Mouse (Mus musculus) hindbrain, embryonic 13.5 days (tissue): ENCODE results near the gene Bst1. TPM values are rescaled to one million over a fixed set of nuclear protein-coding genes. Genes with fewer than 3 reads are reported as not detected.

Experiments
- ATAC-seq: fragments of 200-750 bp; cut with Nextera tagmentation; 2 replicates; pipeline ENCODE4 v1.8.0; 2017; ENCODE audit warnings: moderate TSS enrichment; ENCODE audit not compliant: low FRiP score
- H3K27ac ChIP-seq: fragments of 300-500 bp; sonication (generic); 2 replicates; pipeline ENCODE4 v1.5.1; 2015; ENCODE audit warnings: inconsistent platforms, mild to moderate bottlenecking, moderate library complexity
- H3K27me3 ChIP-seq: fragments of 300-500 bp; sonication (generic); 2 replicates; pipeline ENCODE4 v1.6.1; 2015; ENCODE audit warnings: mild to moderate bottlenecking, inconsistent platforms
- H3K36me3 ChIP-seq: fragments of 300-500 bp; sonication (generic); 2 replicates; pipeline ENCODE4 v1.6.1; 2015; ENCODE audit warnings: mild to moderate bottlenecking, inconsistent platforms
- H3K4me1 ChIP-seq: fragments of 300-500 bp; sonication (generic); replicated peaks from 2 replicates; pipeline ENCODE4 v1.6.1; 2015; ENCODE audit warnings: inconsistent platforms
- H3K4me2 ChIP-seq: fragments of 300-500 bp; sonication (generic); 2 replicates; pipeline ENCODE4 v1.6.1; 2015; ENCODE audit warnings: inconsistent platforms, mild to moderate bottlenecking, moderate library complexity
- H3K4me3 ChIP-seq: fragments of 300-500 bp; sonication (generic); 2 replicates; pipeline ENCODE4 v1.5.1; 2015; ENCODE audit warnings: mild to moderate bottlenecking, inconsistent platforms
- H3K9ac ChIP-seq: fragments of 300-500 bp; sonication (generic); 2 replicates; pipeline ENCODE4 v1.6.1; 2015; ENCODE audit warnings: mild to moderate bottlenecking, inconsistent platforms
- H3K9me3 ChIP-seq: fragments of 300-500 bp; sonication (generic); 2 replicates; pipeline ENCODE4 v1.6.1; 2016; ENCODE audit warnings: inconsistent platforms
- WGBS: fragments of 180-500 bp; shearing (Covaris S2); methylation state at CpG from one replicate; pipeline ENCODE4 v1.1.7; 2015; 5-methylcytosine and 5-hydroxymethylcytosine counted together
- polyA plus RNA-seq: library from polyadenylated mRNA; unstranded; fragments of >200 nt; fragmentation: Nextera tagmentation; extraction: Ambion mirVana; gene quantifications from 2 replicates; pipeline ENCODE4 v1.2.1, GENCODE M21; 2015

Gene Bst1
- polyA plus RNA-seq, 1 experiment from 2014 or later, result not detected

GRCm38 (mm10) chr5:43820785-43821184 is 2.1 kb downstream of the Bst1 start:
- Histone ChIP-seq H3K4me2 (no peak overlapping the region), H3K4me1 (no peaks in the 10 kb centered on the region), H3K4me3 (no peak overlapping the region), H3K36me3 (no peaks in the 10 kb centered on the region), H3K27ac (no peak overlapping the region), H3K9me3 (no peaks in the 10 kb centered on the region), H3K9ac (no peak overlapping the region), H3K27me3 (peaks cover 5% of the 10 kb centered on the region; the same call in 1 of the 2 replicates)
- 93% methylated on average over 11 of the region's 11 CpGs for WGBS
- no peak for ATAC-seq

DNA sequence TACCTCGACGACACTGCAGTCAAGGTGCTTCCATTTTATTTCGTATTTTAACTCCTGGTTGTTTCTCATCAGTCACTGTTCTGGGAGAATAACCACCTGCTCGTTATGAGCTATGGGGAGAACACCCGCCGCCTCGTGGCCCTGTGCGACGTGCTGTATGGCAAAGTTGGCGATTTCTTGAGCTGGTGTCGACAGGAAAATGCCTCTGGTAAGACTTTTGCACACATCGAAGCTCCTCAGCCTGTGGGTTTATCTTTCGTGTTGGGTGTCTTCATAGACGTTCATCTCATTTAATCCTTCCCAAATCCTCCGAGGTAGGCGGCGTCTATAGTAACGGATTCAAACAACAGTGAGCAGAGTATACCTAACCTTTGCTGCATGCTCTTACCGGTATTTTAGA is 2.9 kb downstream of the Bst1 start, which contains the start of gene Fbxl5:
Fbxl5 (minus strand) TSS at position 101 of the 400 bp plus-strand sequence.
- Histone ChIP-seq H3K36me3 (no peaks in the 10 kb centered on the region), H3K4me1 (no peaks in the 10 kb centered on the region)

GRCm38 (mm10) chr5:43822199-43822598 is 3.5 kb downstream of the Bst1 start:
- Histone ChIP-seq H3K9ac (no peak overlapping the region), H3K36me3 (no peaks in the 10 kb centered on the region), H3K27me3 (peaks cover 5% of the 10 kb centered on the region; the same call in 1 of the 2 replicates), H3K4me1 (no peaks in the 10 kb centered on the region), H3K4me3 (no peak overlapping the region), H3K4me2 (no peak overlapping the region), H3K9me3 (no peaks in the 10 kb centered on the region), H3K27ac (no peak overlapping the region)
- ATAC-seq, result no peak
- 88% methylated on average over 8 of the region's 8 CpGs for WGBS

More for the DNA sequence above, 2.9 kb downstream of the Bst1 start, which contains the start of gene Fbxl5:
- Histone ChIP-seq H3K4me2 (no peak within 1 kb of the TSS), H3K9ac (no peak within 1 kb of the TSS), H3K27me3 (peaks cover 5% of the 10 kb centered on the region; the same call in 1 of the 2 replicates), H3K27ac (no peak within 1 kb of the TSS), H3K4me3 (no peak within 1 kb of the TSS), H3K9me3 (no peaks in the 10 kb centered on the region)
- 88% methylated on average over 19 of the region's 19 CpGs for WGBS
- ATAC-seq, result no peak

- Histone ChIP-seq H3K4me2 (no peak overlapping the region), H3K9me3 (no peaks in the 10 kb centered on the region), H3K4me3 (no peak overlapping the region), H3K27me3 (peaks cover 5% of the 10 kb centered on the region; the same call in 1 of the 2 replicates), H3K4me1 (no peaks in the 10 kb centered on the region), H3K27ac (no peak overlapping the region), H3K36me3 (no peaks in the 10 kb centered on the region), H3K9ac (no peak overlapping the region)
- no peak for ATAC-seq
- WGBS, result 80% methylated on average over 3 of the region's 3 CpGs
Observed at GRCm38 (mm10) chr5:43822824-43823223, 4.1 kb downstream of the Bst1 start.

DNA sequence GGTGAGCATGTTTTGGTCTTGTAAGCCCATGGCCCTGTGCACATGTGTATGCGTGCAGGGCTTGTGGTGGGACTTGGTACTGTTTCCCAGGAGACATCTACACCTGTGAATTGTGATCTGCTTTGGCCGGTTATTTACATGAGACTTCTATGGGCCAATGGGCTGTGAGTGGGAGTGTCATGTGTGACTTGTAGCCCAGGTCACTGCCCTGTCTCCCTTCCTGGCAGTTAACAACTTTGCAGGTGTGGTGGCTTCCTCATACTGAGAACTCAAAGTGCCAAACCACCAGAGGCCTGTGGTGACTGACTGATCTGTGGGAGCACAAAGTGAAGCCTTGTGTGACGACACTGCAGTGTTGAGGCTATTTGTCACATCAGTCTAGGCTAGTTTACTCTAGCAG is 5.9 kb downstream of the Bst1 start:
- Histone ChIP-seq H3K27me3 (no peaks in the 10 kb centered on the region), H3K27ac (no peak overlapping the region), H3K4me3 (no peak overlapping the region), H3K9ac (no peak overlapping the region), H3K36me3 (no peaks in the 10 kb centered on the region), H3K9me3 (no peaks in the 10 kb centered on the region), H3K4me2 (no peak overlapping the region), H3K4me1 (no peaks in the 10 kb centered on the region)
- WGBS, result 88% methylated on average over 3 of the region's 3 CpGs
- ATAC-seq, result no peak

DNA sequence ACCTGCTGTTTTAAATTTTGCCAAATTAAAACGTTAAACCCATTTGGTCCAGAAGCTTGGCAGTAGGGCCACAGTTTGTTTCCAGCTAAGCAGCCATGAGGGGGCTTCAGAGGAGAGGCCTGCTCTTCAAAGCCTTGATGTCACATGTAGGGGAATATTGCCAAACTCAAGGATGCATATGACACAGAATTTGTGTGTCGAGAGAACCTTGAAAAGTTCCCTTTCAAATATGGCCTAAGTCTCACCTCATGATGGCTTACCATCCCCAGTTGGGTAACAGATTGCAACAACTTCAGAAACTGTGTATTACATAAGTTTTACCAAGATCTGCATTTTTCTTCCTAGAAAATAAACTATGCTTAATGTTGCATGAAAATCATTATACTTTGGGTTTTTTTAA is 8.2 kb downstream of the Bst1 start:
- Histone ChIP-seq H3K4me1 (no peaks in the 10 kb centered on the region), H3K9me3 (no peaks in the 10 kb centered on the region), H3K36me3 (no peaks in the 10 kb centered on the region), H3K27ac (no peak overlapping the region), H3K27me3 (no peaks in the 10 kb centered on the region), H3K4me3 (no peak overlapping the region), H3K9ac (no peak overlapping the region), H3K4me2 (no peak overlapping the region)
- 93% methylated on average over 2 of the region's 2 CpGs for WGBS
- no peak for ATAC-seq

GRCm38 (mm10) chr5:43827366-43827765 is 8.7 kb downstream of the Bst1 start:
- H3K4me1 ChIP-seq, result no peaks in the 10 kb centered on the region

GRCm38 (mm10) chr5:43836590-43836989 is 17.9 kb downstream of the Bst1 start:
- H3K4me2 ChIP-seq, result no peak overlapping the region
- H3K36me3 ChIP-seq, result no peaks in the 10 kb centered on the region
- H3K27ac ChIP-seq, result no peak overlapping the region
- H3K4me1 ChIP-seq, result no peaks in the 10 kb centered on the region
- H3K4me3 ChIP-seq, result no peak overlapping the region
- H3K27me3 ChIP-seq, result no peaks in the 10 kb centered on the region
- H3K9ac ChIP-seq, result no peak overlapping the region
- no peaks in the 10 kb centered on the region for H3K9me3 ChIP-seq
- 94% methylated on average over 7 of the region's 7 CpGs for WGBS
- ATAC-seq, result no peak

More at GRCm38 (mm10) chr5:43827366-43827765, 8.7 kb downstream of the Bst1 start:
- Histone ChIP-seq H3K4me2 (no peak overlapping the region), H3K27me3 (no peaks in the 10 kb centered on the region), H3K4me3 (no peak overlapping the region), H3K27ac (no peak overlapping the region), H3K36me3 (no peaks in the 10 kb centered on the region), H3K9ac (no peak overlapping the region), H3K9me3 (no peaks in the 10 kb centered on the region)
- no peak for ATAC-seq
- WGBS, result 84% methylated on average over 9 of the region's 9 CpGs

GRCm38 (mm10) chr5:43837372-43837771 is 18.7 kb downstream of the Bst1 start:
- Histone ChIP-seq H3K9ac (no peak overlapping the region), H3K4me1 (no peaks in the 10 kb centered on the region), H3K27ac (no peak overlapping the region), H3K36me3 (no peaks in the 10 kb centered on the region), H3K27me3 (no peaks in the 10 kb centered on the region), H3K4me3 (no peak overlapping the region), H3K4me2 (no peak overlapping the region), H3K9me3 (no peaks in the 10 kb centered on the region)
- ATAC-seq, result no peak
- WGBS, result 54% methylated on average over 5 of the region's 5 CpGs

GRCm38 (mm10) chr5:43841144-43842010 is 22.7 kb downstream of the Bst1 start:
- 51% methylated on average over 11 of the region's 11 CpGs for whole genome bisulfite sequencing
- H3K4me3 ChIP-seq, result no peak overlapping the region
- no peaks in the 10 kb centered on the region for H3K9me3 ChIP-seq
- no peak overlapping the region for H3K27ac ChIP-seq
- no peak overlapping the region for H3K4me2 ChIP-seq
- peak; percentile 69; the same call in 1 of the 2 replicates for ATAC-seq
- 0 out of 2 replicates have a peak, but pooled peaks cover 3% of the 10 kb centered on the region for H3K4me1 ChIP-seq
- H3K27me3 ChIP-seq, result no peaks in the 10 kb centered on the region
- H3K9ac ChIP-seq, result no peak overlapping the region
- no peaks in the 10 kb centered on the region for H3K36me3 ChIP-seq

- no peaks in the 10 kb centered on the region for H3K27me3 ChIP-seq
- H3K4me3 ChIP-seq, result no peak overlapping the region
- 0 out of 2 replicates have a peak, but pooled peaks cover 4% of the 10 kb centered on the region for H3K4me1 ChIP-seq
- no peaks in the 10 kb centered on the region for H3K36me3 ChIP-seq
- H3K27ac ChIP-seq, result no peak overlapping the region
- H3K9ac ChIP-seq, result no peak overlapping the region
- no peaks in the 10 kb centered on the region for H3K9me3 ChIP-seq
- no peak overlapping the region for H3K4me2 ChIP-seq
- no peak for ATAC-seq
- WGBS, result 83% methylated on average over 5 of the region's 5 CpGs
Observed at GRCm38 (mm10) chr5:43842011-43842285, 23.3 kb downstream of the Bst1 start.

GRCm38 (mm10) chr5:43842576-43843155 is 24.0 kb downstream of the Bst1 start:
- Histone ChIP-seq H3K9me3 (no peaks in the 10 kb centered on the region), H3K4me2 (no peak overlapping the region), H3K4me3 (no peak overlapping the region), H3K4me1 (0 out of 2 replicates have a peak, but pooled peaks cover 4% of the 10 kb centered on the region), H3K36me3 (no peaks in the 10 kb centered on the region), H3K9ac (no peak overlapping the region), H3K27me3 (no peaks in the 10 kb centered on the region), H3K27ac (no peak overlapping the region)
- 74% methylated on average over 3 of the region's 3 CpGs for WGBS
- ATAC-seq, result no peak
